Mouse (Mus musculus) layer of hippocampus, postnatal 14 days (tissue): ENCODE measurements around the gene Ppfia1. TPM values are rescaled to one million over a fixed set of nuclear protein-coding genes. Genes with fewer than 3 reads are reported as not detected.
A peak's percentile ranks its signal among the peaks of the same experiment; 100 is the strongest.

ENCODE experiments used
- DNase-seq, 2 experiments: peaks; one replicate each; pipeline ENCODE4 v3.0.0; 2021 to 2022; ENCODE audit warnings: low spot score in 2 of 2, mixed read lengths in 1 of 2
- total RNA-seq, 2 experiments: library from RNA; stranded (reverse); gene quantifications; 2 replicates each; pipeline ENCODE4 v1.2.3; 2021

The Ppfia1 gene
- total RNA-seq, 2 experiments from 2014 or later, result 37.8 to 37.9 TPM

DNA sequence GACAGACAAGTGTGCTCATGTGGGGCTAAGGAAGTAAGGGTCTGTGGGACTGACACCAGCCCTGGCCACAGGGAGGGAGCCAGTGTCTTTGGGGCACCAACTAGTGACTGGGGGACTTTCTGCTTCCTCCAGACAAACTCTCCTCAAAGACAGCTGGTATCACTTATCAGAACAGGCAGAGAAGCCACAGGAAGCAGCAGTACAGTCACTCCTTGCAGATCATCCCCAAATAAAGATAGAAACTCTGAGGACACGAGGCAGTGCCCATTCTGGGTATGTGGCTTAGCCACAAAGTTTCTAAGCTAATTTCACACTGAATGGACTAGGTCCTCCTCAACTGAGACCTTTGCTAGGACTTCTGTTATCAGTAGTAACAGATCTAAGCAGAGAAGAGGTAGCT, 60.6 kb downstream of the Ppfia1 start:
- no peak for DNase-seq

DNA sequence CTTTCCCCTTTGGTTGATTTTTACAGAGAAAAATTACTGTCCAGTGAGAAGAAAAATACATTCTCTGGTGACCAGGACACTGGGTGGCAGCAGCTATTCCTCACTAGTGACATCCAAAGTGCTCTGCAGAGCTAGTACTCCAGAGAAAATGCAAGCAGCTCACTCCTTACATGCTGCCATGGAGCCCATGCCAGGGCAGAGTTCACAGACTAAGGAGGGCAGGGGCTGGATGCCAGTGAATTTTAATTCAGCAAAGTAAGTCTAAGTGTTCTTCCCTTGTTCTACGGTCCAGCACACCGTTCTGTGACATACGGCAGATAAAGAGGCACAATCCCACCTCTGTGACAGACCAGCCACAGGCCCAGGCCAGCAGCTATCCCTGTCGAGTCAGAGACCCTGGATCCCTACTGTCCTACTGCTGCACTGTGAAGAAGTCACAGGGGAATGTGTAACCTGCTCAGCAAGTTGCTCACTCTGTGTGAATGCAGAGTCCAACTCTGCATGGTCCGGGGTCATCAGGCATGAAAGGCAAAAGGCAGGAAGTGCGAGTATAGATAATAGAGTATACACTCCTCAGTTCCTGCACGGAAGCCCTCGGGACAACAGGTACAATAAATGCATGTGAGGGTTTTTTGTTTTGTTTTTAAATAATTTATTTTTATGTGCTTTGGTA, 63.2 kb downstream of the Ppfia1 start:
- no peak for DNase-seq

GRCm38 (mm10) chr7:144489067-144489774, 64.3 kb downstream of the Ppfia1 start:
- DNase-seq, result no peak

GRCm38 (mm10) chr7:144480314-144480713, 73.2 kb downstream of the Ppfia1 start:
- no peak for DNase-seq

- peak in 1 of 2 experiments; percentile 32 for DNase-seq
These were observed 74.0 kb downstream of the Ppfia1 start for GRCm38 (mm10) chr7:144479569-144479968.

DNA sequence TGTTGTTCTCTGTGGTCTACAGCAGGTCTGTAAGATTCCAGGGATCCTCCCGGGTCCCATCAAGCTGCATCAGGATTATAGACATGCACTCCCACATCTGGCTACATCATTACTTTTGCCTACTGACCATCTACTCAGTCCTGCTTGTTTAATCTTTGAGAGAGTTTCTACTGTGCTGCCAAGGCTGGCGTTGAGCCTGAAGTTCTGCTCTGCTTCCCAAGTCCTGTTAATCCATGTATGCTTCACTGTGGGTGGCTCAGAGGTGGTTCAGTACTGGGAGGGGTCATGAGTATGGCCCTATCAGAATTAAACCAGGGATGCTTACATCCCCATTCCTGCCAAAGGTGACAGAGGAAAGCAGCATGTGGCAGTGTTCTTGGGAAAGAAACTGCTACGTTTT, 77.8 kb downstream of the Ppfia1 start:
- DNase-seq, result no peak

GRCm38 (mm10) chr7:144473486-144473885, 80.0 kb downstream of the Ppfia1 start:
- no peak for DNase-seq

DNA sequence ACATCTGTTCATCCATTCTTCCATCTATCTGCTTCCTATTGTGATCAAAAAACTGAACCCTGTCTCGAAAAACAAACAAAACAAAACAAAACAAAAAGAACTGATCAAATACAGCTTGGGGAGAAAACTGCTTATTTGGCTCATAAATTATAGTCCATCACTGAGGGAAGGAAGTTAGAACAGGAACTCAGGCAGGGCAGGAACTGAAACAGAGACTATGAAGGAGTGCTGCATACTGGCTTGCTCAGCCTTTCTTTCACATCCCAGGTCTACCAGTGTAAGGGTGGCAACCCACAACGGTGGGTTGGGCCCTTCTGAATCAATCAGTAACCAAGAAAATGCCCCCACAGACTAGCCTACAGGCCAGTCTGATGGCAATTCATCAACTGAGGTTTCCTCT, 82.4 kb downstream of the Ppfia1 start:
- DNase-seq, result no peak

DNA sequence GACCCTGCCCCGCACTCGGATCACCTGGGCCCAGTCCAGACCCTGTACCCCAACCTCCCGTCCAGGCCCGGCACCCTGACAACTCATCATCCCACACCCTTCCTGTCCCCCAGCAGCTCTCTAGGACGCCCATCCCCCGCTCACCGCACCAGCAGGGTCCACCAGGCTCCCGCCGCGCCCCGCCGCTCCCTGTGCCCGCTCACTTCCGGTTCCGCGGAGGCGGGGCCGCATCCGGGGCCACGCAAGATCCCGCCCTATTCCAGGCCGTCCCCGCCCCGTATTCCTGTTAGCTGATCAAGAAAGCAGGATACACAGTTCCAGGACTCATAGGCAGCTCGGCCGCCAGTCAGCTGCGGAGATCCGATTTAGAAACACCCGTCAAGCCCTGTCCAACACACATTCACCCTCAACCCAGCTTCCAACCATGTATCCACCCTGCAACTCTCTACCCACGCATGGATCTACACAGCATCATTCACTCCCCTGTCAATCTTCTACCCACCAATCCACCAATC, 82.9 kb downstream of the Ppfia1 start, which contains the start of gene Cttn:
Gene Cttn (minus strand): TSS at position 465 of the 515 bp plus-strand sequence.
- DNase-seq, result peak; percentile 89 to 92

GRCm38 (mm10) chr7:144469908-144470544, 83.5 kb downstream of the Ppfia1 start:
- no peak for DNase-seq

- DNase-seq, result no peak
These were observed 84.3 kb downstream of the Ppfia1 start for GRCm38 (mm10) chr7:144469181-144469641.

- DNase-seq, result no peak
These were observed 84.8 kb downstream of the Ppfia1 start for GRCm38 (mm10) chr7:144468741-144469140.

DNA sequence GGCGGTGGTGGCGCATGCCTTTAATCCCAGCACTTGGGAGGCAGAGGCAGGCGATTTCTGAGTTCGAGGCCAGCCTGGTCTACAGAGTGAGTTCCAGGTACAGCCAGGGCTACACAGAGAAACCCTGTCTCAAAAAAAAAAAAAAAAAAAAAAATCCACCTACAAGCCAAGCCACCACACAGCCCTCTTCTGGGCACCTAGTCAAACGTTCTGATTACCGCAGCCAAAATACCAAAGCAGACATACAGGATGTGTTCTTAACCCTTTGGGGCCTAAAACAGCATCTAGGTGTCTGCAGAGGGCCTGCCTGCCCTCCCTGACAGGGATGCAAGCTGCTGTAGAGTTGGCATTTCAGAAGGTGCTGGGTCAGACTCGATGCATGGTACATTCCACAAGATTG, 91.0 kb downstream of the Ppfia1 start:
- no peak for DNase-seq

DNA sequence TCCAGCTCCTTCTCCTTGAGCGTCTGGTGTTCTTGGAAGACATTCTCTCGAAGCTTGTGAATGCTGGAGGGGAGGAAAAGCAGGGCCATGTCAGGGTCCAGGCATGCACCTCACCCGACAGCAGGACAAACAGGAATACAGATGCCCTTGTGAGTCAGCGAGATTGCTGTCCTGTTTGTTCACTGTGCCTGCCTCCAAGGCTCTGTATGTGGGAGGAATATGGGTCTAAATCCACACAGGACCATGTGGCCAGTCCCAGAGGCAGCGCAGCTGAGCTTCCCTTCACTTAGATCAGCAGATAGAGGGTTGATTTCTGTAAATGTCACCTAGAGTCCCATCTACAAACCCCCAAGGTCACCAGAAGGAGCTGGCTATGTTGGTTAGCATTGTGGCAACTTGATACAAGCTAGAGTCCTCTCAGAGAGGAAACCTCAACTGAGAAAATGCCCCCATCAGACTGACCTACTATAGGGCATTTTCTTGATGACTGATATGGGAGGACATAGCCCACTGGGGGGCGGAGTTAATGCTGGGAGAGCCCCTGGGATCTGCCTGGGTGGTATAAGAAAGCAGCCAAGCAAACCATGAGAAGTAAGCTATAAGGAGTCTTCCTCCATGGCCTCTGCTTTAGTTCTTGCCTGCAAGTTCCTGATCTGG, 92.2 kb downstream of the Ppfia1 start:
- DNase-seq, result no peak

- no peak for DNase-seq
These were observed 94.6 kb downstream of the Ppfia1 start for GRCm38 (mm10) chr7:144458881-144459280.

GRCm38 (mm10) chr7:144450661-144451060, 102.9 kb downstream of the Ppfia1 start:
- no peak for DNase-seq

- peak; percentile 82 to 88 for DNase-seq
These were observed 103.6 kb downstream of the Ppfia1 start for GRCm38 (mm10) chr7:144449637-144450570.

- DNase-seq, result no peak
These were observed 105.3 kb downstream of the Ppfia1 start for GRCm38 (mm10) chr7:144448186-144448585.

- no peak for DNase-seq
These were observed 106.4 kb downstream of the Ppfia1 start for GRCm38 (mm10) chr7:144447146-144447545.

GRCm38 (mm10) chr7:144444788-144445187, 108.7 kb downstream of the Ppfia1 start:
- no peak for DNase-seq
